ENCODE assay signal across 22 mouse cellular contexts in genomic region chr9:87563244-87563643, GRCm38 (mm10).
DNase-seq lines count a peak whose midpoint lies in the region; ATAC-seq and TF ChIP-seq lines count a peak whose summit lies in the region.
"Had no signal": no experiment of that assay in that cellular context is flagged by ENCODE, and none has a peak within 500 bp of the region (broad histone marks: within the 10 kb centered on the region; RNA-seq: fewer than 3 reads in every experiment).

No protein-coding gene starts in this region.

- peak; percentile 37 for DNase-seq in embryo, embryonic 10.5 days (ENCODE audit: low spot score)
- DNase-seq in embryo, embryonic 11 days = no peak
- no peak for DNase-seq in kidney, adult 9 months
- peak; percentile 21 for DNase-seq in kidney, postnatal 0 days (ENCODE audit: low spot score)
- DNase-seq in kidney, adult 2 months = no peak
- DNase-seq: adrenal gland, adult 2 months; adrenal gland, postnatal 10 days; adrenal gland, postnatal 25 days; cerebellum, adult 11 months; cerebellum, adult 18-20 months; cerebellum, adult 8-10 months; cerebellum, adult 9-11 months; cerebellum, postnatal 14 days; cerebellum, postnatal 36 days had no signal

- H3K27ac ChIP-seq in kidney, embryonic 15.5 days = no peak overlapping the region
- H3K27ac ChIP-seq in kidney, postnatal 0 days = no peak overlapping the region
- H3K27ac ChIP-seq in kidney, adult 2 months (ENCODE audit: insufficient read depth, low read depth, low read length) = no peak overlapping the region
- H3K27ac ChIP-seq: embryonic facial prominence, embryonic 13.5 days; embryonic facial prominence, embryonic 15.5 days; forebrain, embryonic 10.5 days; forebrain, embryonic 12.5 days had no signal

- no peak for TF ChIP-seq POLR2A in kidney, adult 2 months (IDR thresholded peaks at IDR 0.05; ENCODE audit: low read depth, low read length)

- H3K27me3 ChIP-seq in kidney, embryonic 15.5 days = peaks cover 6% of the 10 kb centered on the region; the same call in 1 of the 2 replicates
- no peaks in the 10 kb centered on the region for H3K27me3 ChIP-seq in kidney, postnatal 0 days (ENCODE audit: insufficient read depth, low read length)
- H3K27me3 ChIP-seq in kidney, adult 2 months (replicated peaks; ENCODE audit: control insufficient read depth, insufficient read depth, low read length) = no peaks in the 10 kb centered on the region
- H3K27me3 ChIP-seq: embryonic facial prominence, embryonic 15.5 days; forebrain, embryonic 12.5 days had no signal

- no peak overlapping the region for H3K4me2 ChIP-seq in kidney, embryonic 15.5 days
- H3K4me2 ChIP-seq in kidney, postnatal 0 days (ENCODE audit: low read length) = 0 out of 2 replicates have a peak overlapping the region, but pooled peaks have one; percentile 10
- H3K4me2 ChIP-seq: embryonic facial prominence, embryonic 13.5 days; embryonic facial prominence, embryonic 15.5 days; forebrain, embryonic 12.5 days had no signal

- H3K4me3 ChIP-seq in kidney, embryonic 15.5 days (replicated peaks) = no peak overlapping the region
- no peak overlapping the region for H3K4me3 ChIP-seq in kidney, postnatal 0 days (replicated peaks; ENCODE audit: low read depth, low read length)
- no peak overlapping the region for H3K4me3 ChIP-seq in kidney, adult 2 months (ENCODE audit: insufficient read depth, low read depth, low read length)
- H3K4me3 ChIP-seq: embryonic facial prominence, embryonic 13.5 days; embryonic facial prominence, embryonic 15.5 days; erythroblast, embryonic 14.5 days; forebrain, embryonic 10.5 days; forebrain, embryonic 12.5 days had no signal

- H3K9ac ChIP-seq in kidney, embryonic 15.5 days = no peak overlapping the region
- H3K9ac ChIP-seq in kidney, postnatal 0 days (ENCODE audit: low read depth, low read length) = no peak overlapping the region
- H3K9ac ChIP-seq: embryonic facial prominence, embryonic 13.5 days; embryonic facial prominence, embryonic 15.5 days; forebrain, embryonic 12.5 days had no signal

- H3K36me3 ChIP-seq in kidney, embryonic 15.5 days = no peaks in the 10 kb centered on the region
- H3K36me3 ChIP-seq in kidney, postnatal 0 days (ENCODE audit: insufficient read depth, low read length) = no peaks in the 10 kb centered on the region
- no peaks in the 10 kb centered on the region for H3K36me3 ChIP-seq in kidney, adult 2 months (ENCODE audit: control insufficient read depth, insufficient read depth, low read length)
- H3K36me3 ChIP-seq: embryonic facial prominence, embryonic 13.5 days; embryonic facial prominence, embryonic 15.5 days; forebrain, embryonic 10.5 days; forebrain, embryonic 12.5 days had no signal

- no peak for TF ChIP-seq CTCF in kidney, postnatal 0 days (IDR thresholded peaks at IDR 0.05; ENCODE audit: low read depth)
- no peak for TF ChIP-seq CTCF in kidney, adult 2 months (conservative IDR thresholded peaks at IDR 0.05; ENCODE audit: insufficient read depth, insufficient read length, low read depth, low read length)

- H3K4me1 ChIP-seq in kidney, embryonic 15.5 days = peaks cover 6% of the 10 kb centered on the region; the same call in 1 of the 2 replicates
- no peaks in the 10 kb centered on the region for H3K4me1 ChIP-seq in kidney, postnatal 0 days (replicated peaks; ENCODE audit: insufficient read depth, low read length)
- H3K4me1 ChIP-seq in kidney, adult 2 months (ENCODE audit: control insufficient read depth, insufficient read depth, low read length) = no peaks in the 10 kb centered on the region
- H3K4me1 ChIP-seq: embryonic facial prominence, embryonic 13.5 days; embryonic facial prominence, embryonic 15.5 days; forebrain, embryonic 10.5 days; forebrain, embryonic 12.5 days had no signal

- peak; percentile 70 for ATAC-seq in kidney, embryonic 15.5 days (replicated peaks; ENCODE audit: low FRiP score)
- ATAC-seq in kidney, postnatal 0 days (replicated peaks; ENCODE audit: low FRiP score, low read depth) = 0 out of 2 replicates have a peak, but pooled peaks have one; percentile 21
- ATAC-seq: forebrain, embryonic 14.5 days; forebrain, embryonic 16.5 days had no signal

- 28% methylated on average over 3 of the region's 3 CpGs for WGBS in kidney, embryonic 15.5 days
- 27% methylated on average over 3 of the region's 3 CpGs for WGBS in kidney, postnatal 0 days
- WGBS in kidney, adult 2 months = 26% methylated on average over 3 of the region's 3 CpGs

- no peaks in the 10 kb centered on the region for H3K9me3 ChIP-seq in kidney, embryonic 15.5 days (replicated peaks)
- H3K9me3 ChIP-seq in kidney, postnatal 0 days (replicated peaks; ENCODE audit: low read length) = no peaks in the 10 kb centered on the region
- H3K9me3 ChIP-seq: embryonic facial prominence, embryonic 13.5 days; embryonic facial prominence, embryonic 15.5 days; forebrain, embryonic 10.5 days; forebrain, embryonic 12.5 days had no signal

Comparison
In these comparisons a context has a peak if more than half of its experiments do, and no peak if none do; other contexts are left out.
1. DNase-seq: peak in embryo, embryonic 10.5 days (single experiment) and kidney, postnatal 0 days (single experiment); none in embryo, embryonic 11 days (single experiment), kidney, adult 9 months (single experiment) and kidney, adult 2 months (single experiment).